Mouse (Mus musculus): Measurements from ENCODE around the gene Spindoc. TPM values are rescaled to one million over a fixed set of nuclear protein-coding genes. Genes with fewer than 3 reads are reported as not detected.
A peak's percentile ranks its signal among the peaks of the same experiment; 100 is the strongest.

Gene Spindoc
- total RNA-seq (2014; fragmentation: Nextera tagmentation) (13.3 and 18.1 TPM in 2 replicates), total RNA-seq (2017) (8.0 and 8.2 TPM in 2 replicates), polyA plus RNA-seq (2012) (31.8 and 34.2 TPM in 2 replicates)

DNA sequence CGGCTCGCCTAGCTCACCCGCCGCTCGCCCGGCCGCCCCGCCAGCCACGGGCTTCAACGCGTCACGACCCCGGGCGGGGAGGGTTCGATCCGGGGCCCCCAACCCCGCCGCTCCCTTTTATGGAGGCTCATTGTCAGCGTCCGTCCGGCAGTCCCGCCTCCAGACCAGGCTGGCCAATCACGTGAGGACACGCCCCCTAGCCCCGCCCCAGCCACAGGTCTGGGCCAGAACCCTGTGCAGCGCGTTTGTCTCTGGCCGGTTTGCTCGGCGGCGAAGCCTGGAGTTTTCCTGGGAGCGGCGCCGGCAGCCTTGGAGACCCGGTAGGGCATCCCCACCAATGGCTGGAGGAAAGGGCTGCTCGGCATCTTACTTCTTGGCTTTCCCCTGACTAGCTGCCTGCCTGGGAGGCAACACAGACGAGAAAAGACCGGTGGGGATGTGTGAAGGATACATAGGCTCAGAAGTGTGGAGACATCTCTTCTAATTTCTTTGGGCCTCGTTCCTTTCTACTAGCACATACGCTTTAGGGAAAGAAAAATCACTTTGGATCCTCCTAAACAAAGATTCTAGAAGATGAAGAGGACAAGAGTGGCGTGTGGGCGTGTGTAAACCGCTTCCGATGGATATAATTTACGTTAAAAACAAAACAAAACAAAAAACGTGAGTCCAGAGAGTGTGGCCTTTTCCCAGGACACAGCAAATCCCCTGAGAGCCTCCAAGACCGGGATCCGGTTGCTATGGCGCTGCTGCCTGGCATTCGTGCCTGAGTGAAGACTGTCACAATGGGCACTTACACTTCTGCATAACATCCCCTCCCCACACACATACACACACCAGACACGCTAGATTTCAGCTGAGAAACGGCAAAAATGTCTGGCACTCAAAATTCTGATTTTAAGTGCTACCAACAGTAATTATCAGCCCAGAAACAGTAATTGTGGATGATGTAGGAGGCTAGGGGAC lies at the start of gene Spindoc:
Gene Spindoc (minus strand): TSS at position 92 of the 963 bp plus-strand sequence.
- peaks cover 15% of the 10 kb centered on the region for H3K36me3 ChIP-seq (replicated peaks)
- H3K9me3 ChIP-seq (replicated peaks), result no peaks in the 10 kb centered on the region
- ATAC-seq (ENCODE audit: extremely low read depth, insufficient number of reproducible peaks, low FRiP score, poor library complexity, severe bottlenecking) (peak; percentile 91), DNase-seq (ENCODE audit: low spot score) (peak; percentile 96)
- peaks cover 32% of the 10 kb centered on the region for H3K4me1 ChIP-seq (ENCODE audit: insufficient read depth, low read depth, low read length)
- H3K4me3 ChIP-seq (ENCODE audit: low read depth, low read length), result peak within 1 kb of the TSS; percentile 89
- TF ChIP-seq GATA1 (IDR thresholded peaks at IDR 0.05; ENCODE audit: borderline replicate concordance, low read length), result no peak
- no peak for TF ChIP-seq CTCF (IDR thresholded peaks at IDR 0.05; ENCODE audit: low read depth, low read length)
- no peak for TF ChIP-seq GATA2 (IDR thresholded peaks at IDR 0.05; ENCODE audit: borderline replicate concordance, low read depth, low read length)
- no peak for TF ChIP-seq TAL1 (conservative IDR thresholded peaks at IDR 0.05; ENCODE audit: low read depth, low read length)
- TF ChIP-seq POLR2AphosphoS5 (IDR thresholded peaks at IDR 0.05; ENCODE audit: insufficient replicate concordance, low read depth, low read length), result no peak
- H3K27me3 ChIP-seq (ENCODE audit: insufficient read depth, low read length), result no peaks in the 10 kb centered on the region

DNA sequence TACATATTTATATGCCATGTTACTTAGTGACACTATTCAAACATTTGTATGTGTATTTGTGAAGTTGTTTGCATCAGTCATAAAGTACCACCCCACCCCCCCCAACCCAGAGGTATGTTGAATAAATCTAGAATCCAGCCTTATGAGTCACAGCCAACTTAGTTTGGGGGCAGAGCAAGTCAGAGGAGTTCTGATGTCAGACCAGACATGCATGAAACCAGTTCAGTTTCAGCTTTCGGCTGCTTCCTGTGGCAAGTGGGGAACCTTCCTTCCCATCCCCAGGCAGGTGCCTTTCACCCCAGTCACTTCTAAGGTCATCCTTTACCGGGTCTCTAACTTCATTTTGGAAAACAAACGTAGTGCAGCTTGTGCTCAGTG lies 42.6 kb upstream of the Spindoc start:
- peaks cover 10% of the 10 kb centered on the region for H3K9me3 ChIP-seq (replicated peaks)
- peaks cover 90% of the 10 kb centered on the region for H3K36me3 ChIP-seq (replicated peaks)
- TF ChIP-seq POLR2AphosphoS5 (IDR thresholded peaks at IDR 0.05; ENCODE audit: insufficient replicate concordance, low read depth, low read length), result no peak
- no peak for TF ChIP-seq GATA2 (IDR thresholded peaks at IDR 0.05; ENCODE audit: borderline replicate concordance, low read depth, low read length)
- no peak for TF ChIP-seq GATA1 (IDR thresholded peaks at IDR 0.05; ENCODE audit: borderline replicate concordance, low read length)
- no peak for TF ChIP-seq CTCF (IDR thresholded peaks at IDR 0.05; ENCODE audit: low read depth, low read length)
- TF ChIP-seq TAL1 (conservative IDR thresholded peaks at IDR 0.05; ENCODE audit: low read depth, low read length), result no peak
- H3K4me3 ChIP-seq (ENCODE audit: low read depth, low read length), result no peak overlapping the region
- DNase-seq (ENCODE audit: low spot score), result no peak
- peaks cover 5% of the 10 kb centered on the region; the same call in 1 of the 2 replicates for H3K4me1 ChIP-seq (ENCODE audit: insufficient read depth, low read depth, low read length)
- H3K27me3 ChIP-seq (ENCODE audit: insufficient read depth, low read length), result no peaks in the 10 kb centered on the region
- no peak for ATAC-seq (ENCODE audit: extremely low read depth, insufficient number of reproducible peaks, low FRiP score, poor library complexity, severe bottlenecking)

DNA sequence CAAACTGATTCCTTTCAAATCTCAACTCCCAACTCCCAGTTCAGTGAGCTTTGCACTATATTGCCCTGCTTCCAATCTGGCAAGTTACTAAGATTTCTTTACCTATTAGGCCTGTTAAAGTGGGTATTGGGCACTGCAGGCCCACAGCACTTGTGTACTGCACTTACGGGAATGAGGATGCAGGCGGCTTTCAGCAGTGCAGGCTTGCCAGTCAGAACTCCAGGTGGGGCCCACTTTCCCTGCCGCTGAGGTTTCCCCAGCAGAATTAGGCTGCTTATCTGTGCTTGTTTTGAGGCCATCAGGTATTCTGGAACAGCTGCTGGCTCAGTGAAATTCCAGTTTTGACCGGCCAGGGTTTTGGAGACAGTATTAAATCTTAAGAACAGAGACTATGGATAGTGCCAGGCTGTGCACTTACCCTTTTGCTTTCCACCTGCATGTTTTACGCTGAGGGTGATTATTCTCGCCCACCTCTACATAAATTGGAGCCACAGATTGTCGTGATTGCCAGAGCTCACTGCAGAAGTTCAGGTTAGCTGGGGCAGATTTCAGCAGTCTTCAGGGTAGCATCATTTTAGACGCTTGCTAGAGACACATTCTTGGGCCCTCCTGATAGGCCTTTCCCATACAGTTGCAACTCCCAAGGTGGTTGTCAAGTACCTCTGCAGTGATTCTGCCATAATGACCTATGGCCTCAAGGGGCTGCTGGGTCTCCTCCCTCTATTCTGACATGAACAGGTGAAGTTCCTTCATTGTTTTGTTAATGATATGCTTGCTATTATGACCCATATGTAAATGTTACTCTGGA lies 42.0 kb upstream of the Spindoc start:
- ATAC-seq (ENCODE audit: extremely low read depth, insufficient number of reproducible peaks, low FRiP score, poor library complexity, severe bottlenecking) (no peak), DNase-seq (ENCODE audit: low spot score) (no peak)
- Histone ChIP-seq H3K36me3 (replicated peaks) (peaks cover 93% of the 10 kb centered on the region), H3K4me1 (ENCODE audit: insufficient read depth, low read depth, low read length) (peaks cover 11% of the 10 kb centered on the region), H3K27me3 (ENCODE audit: insufficient read depth, low read length) (no peaks in the 10 kb centered on the region; the same call in 1 of the 2 replicates), H3K4me3 (ENCODE audit: low read depth, low read length) (no peak overlapping the region), H3K9me3 (replicated peaks) (peaks cover 10% of the 10 kb centered on the region)
- no peak for TF ChIP-seq TAL1 (conservative IDR thresholded peaks at IDR 0.05; ENCODE audit: low read depth, low read length)
- no peak for TF ChIP-seq GATA2 (IDR thresholded peaks at IDR 0.05; ENCODE audit: borderline replicate concordance, low read depth, low read length)
- TF ChIP-seq GATA1 (IDR thresholded peaks at IDR 0.05; ENCODE audit: borderline replicate concordance, low read length), result no peak
- TF ChIP-seq CTCF (IDR thresholded peaks at IDR 0.05; ENCODE audit: low read depth, low read length), result no peak
- no peak for TF ChIP-seq POLR2AphosphoS5 (IDR thresholded peaks at IDR 0.05; ENCODE audit: insufficient replicate concordance, low read depth, low read length)

DNA sequence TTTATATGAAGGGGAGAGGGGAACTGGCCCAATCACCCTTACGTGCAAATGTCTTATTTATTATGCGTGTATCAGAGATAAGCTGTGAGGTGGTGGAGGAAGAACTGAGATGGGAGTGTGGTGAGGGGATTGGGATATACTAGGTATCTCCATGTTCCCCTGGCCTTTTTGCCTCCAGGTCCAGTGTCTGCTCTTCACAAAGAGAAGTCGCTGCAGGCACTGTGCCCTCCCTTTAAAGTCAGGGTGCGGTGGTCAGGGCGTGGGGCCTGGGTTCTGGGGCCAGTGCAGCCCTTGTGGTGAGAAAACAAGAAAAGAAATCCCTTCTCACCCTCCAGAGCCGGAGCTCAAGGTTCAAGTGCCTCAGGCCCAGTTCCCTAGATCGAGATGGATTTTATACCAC lies 41.3 kb upstream of the Spindoc start:
- DNase-seq (ENCODE audit: low spot score), result no peak
- ATAC-seq (ENCODE audit: extremely low read depth, insufficient number of reproducible peaks, low FRiP score, poor library complexity, severe bottlenecking), result no peak
- Histone ChIP-seq H3K9me3 (replicated peaks) (peaks cover 10% of the 10 kb centered on the region), H3K27me3 (ENCODE audit: insufficient read depth, low read length) (no peaks in the 10 kb centered on the region; the same call in 1 of the 2 replicates), H3K4me1 (ENCODE audit: insufficient read depth, low read depth, low read length) (peaks cover 17% of the 10 kb centered on the region), H3K36me3 (replicated peaks) (peaks cover 94% of the 10 kb centered on the region), H3K4me3 (ENCODE audit: low read depth, low read length) (no peak overlapping the region)
- TF ChIP-seq GATA2 (IDR thresholded peaks at IDR 0.05; ENCODE audit: borderline replicate concordance, low read depth, low read length), result no peak
- no peak for TF ChIP-seq CTCF (IDR thresholded peaks at IDR 0.05; ENCODE audit: low read depth, low read length)
- TF ChIP-seq TAL1 (conservative IDR thresholded peaks at IDR 0.05; ENCODE audit: low read depth, low read length), result no peak
- no peak for TF ChIP-seq GATA1 (IDR thresholded peaks at IDR 0.05; ENCODE audit: borderline replicate concordance, low read length)
- no peak for TF ChIP-seq POLR2AphosphoS5 (IDR thresholded peaks at IDR 0.05; ENCODE audit: insufficient replicate concordance, low read depth, low read length)

DNA sequence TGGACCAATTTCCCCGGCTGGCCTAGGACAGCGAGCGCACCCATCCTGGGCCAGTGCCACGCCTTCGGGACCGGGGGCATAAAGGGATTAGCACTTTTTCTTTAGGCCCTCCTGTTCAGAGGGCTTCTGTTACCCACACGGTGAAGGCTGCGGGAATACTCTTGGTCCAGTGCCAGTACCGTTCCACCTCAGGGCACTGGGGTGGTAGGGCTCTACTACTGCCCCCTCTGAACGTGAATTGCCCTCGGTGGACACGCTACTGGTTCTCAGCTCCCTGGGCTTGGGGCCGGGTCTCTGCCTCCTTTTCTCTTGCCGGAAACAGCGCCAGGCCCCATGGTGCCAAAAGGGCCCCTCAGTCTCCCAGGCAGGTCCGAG lies 40.8 kb upstream of the Spindoc start:
- Histone ChIP-seq H3K9me3 (replicated peaks) (peaks cover 10% of the 10 kb centered on the region), H3K27me3 (ENCODE audit: insufficient read depth, low read length) (no peaks in the 10 kb centered on the region; the same call in 1 of the 2 replicates), H3K4me3 (ENCODE audit: low read depth, low read length) (no peak overlapping the region), H3K4me1 (ENCODE audit: insufficient read depth, low read depth, low read length) (peaks cover 20% of the 10 kb centered on the region), H3K36me3 (replicated peaks) (peaks cover 92% of the 10 kb centered on the region)
- TF ChIP-seq POLR2AphosphoS5 (IDR thresholded peaks at IDR 0.05; ENCODE audit: insufficient replicate concordance, low read depth, low read length) (no peak), GATA2 (IDR thresholded peaks at IDR 0.05; ENCODE audit: borderline replicate concordance, low read depth, low read length) (no peak), TAL1 (conservative IDR thresholded peaks at IDR 0.05; ENCODE audit: low read depth, low read length) (no peak), CTCF (IDR thresholded peaks at IDR 0.05; ENCODE audit: low read depth, low read length) (no peak), GATA1 (IDR thresholded peaks at IDR 0.05; ENCODE audit: borderline replicate concordance, low read length) (no peak)
- DNase-seq (ENCODE audit: low spot score), result no peak
- no peak for ATAC-seq (ENCODE audit: extremely low read depth, insufficient number of reproducible peaks, low FRiP score, poor library complexity, severe bottlenecking)

Data from G1E (cell line).